Mouse (Mus musculus): Measurements from ENCODE around the gene Acaca.
A peak's percentile ranks its signal among the peaks of the same experiment; 100 is the strongest.
"Not testable (repeated sequence)": the region's sequence is repeated elsewhere in the genome, so short reads cannot be mapped to it uniquely, and the experiment has no call there.

The Acaca gene

GRCm38 (mm10) chr11:84251170-84251569 lies 121.7 kb downstream of the Acaca start:
- DNase-seq, result no peak

DNA sequence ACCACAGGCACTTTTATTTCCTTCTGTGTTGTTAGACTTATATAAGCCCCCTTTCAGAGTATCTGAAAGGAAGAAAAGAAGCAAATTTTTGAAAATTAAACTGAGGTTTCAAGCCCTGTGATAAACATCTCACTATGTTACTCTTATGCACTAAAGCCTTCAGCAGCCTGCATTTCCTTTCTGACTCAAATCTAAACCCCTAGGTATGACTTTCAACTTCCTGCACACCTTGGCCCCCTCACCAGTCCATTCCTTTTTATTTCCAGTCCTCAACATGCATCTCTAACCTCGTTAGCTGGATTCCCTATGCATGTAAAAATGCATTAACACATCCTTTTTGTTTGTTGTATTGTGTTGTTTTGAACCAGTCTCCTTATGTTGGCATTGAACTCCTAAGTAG lies 123.0 kb downstream of the Acaca start:
- DNase-seq, result no peak

DNA sequence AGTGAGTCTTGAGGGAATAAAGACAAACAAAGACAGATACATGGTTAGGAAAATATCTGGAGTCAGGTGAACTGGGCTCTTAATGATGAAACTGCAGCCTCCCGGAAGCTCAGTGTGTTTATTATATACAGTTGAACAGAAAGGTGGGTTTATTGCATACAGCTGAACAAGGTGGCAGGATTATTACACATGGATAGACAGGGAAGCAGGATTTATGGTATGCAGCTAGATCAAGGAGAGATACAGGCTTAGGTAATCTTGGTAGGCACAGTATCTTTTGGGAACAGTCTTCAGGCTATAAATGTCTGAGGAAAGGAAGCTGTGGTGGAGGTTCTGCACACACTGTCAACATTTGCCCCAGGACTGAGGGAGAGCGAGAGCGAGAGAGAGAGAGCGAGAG lies 126.4 kb downstream of the Acaca start:
- DNase-seq, result no peak

- DNase-seq, result no peak
These were observed 128.7 kb downstream of the Acaca start for GRCm38 (mm10) chr11:84258053-84258710.

DNA sequence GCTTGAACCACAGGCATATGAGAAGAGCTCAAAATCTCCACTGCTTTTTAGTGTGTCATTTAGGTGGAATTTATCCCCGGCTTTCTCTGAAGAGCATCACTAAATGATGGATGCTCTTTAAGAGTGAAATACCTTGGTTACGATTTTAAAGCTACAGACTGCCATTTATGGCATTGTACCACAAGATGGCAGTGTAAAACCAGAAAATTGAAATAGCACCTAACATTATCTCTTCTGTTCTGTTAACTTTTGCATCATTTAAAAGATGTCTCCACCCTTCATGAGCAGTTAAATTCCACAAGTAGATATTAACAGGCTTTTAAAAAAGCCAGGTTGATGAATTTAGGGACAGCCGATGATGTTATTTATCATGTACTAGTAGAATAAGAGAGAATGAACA lies 135.0 kb downstream of the Acaca start:
- peak; percentile 27 for DNase-seq

GRCm38 (mm10) chr11:84268068-84268467 lies 138.6 kb downstream of the Acaca start:
- DNase-seq, result no peak

GRCm38 (mm10) chr11:84270511-84270910 lies 141.0 kb downstream of the Acaca start:
- DNase-seq, result peak; percentile 6

GRCm38 (mm10) chr11:84271948-84272347 lies 142.5 kb downstream of the Acaca start:
- no peak for DNase-seq

DNA sequence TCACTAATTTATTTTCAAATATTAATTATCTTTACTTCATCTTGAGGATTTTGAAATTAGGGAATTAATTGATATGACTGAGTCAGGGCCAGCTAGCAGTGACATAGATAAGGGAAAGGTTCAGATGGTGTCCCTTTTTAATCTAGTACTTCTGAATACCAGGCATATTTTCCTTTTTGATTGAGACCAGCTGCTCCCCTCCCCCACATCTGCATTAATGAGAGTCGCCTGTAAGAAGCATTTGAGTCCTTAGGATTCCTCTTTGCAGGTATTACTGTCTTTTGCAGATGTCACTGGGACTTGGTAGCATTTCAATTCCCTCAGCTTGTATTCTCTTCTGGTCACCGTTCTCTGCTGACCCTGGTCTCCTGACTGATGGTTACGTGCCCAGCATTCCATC lies 143.1 kb downstream of the Acaca start:
- DNase-seq, result no peak

DNA sequence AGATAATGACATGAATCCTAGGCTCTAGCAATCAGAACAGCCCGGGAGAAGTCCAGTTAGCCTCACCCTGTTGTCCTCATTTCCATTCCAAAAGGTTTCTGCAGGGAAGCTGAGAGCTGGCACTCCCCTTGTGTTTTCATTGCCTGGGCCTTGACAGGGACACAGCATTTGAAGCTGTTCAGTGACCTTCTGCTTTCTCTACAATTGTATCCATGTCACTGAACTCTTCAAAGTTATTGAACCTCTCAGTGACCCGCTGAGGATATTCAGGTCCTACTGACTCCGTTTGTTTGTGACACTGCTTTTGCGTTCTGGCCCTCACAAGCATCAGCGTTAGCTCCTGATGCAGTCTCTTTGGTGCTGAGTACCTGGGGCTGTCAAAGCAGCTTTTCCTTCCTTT lies 147.5 kb downstream of the Acaca start:
- DNase-seq, result no peak

- peak; percentile 10 for DNase-seq
These were observed 151.8 kb downstream of the Acaca start for GRCm38 (mm10) chr11:84281280-84281679.

DNA sequence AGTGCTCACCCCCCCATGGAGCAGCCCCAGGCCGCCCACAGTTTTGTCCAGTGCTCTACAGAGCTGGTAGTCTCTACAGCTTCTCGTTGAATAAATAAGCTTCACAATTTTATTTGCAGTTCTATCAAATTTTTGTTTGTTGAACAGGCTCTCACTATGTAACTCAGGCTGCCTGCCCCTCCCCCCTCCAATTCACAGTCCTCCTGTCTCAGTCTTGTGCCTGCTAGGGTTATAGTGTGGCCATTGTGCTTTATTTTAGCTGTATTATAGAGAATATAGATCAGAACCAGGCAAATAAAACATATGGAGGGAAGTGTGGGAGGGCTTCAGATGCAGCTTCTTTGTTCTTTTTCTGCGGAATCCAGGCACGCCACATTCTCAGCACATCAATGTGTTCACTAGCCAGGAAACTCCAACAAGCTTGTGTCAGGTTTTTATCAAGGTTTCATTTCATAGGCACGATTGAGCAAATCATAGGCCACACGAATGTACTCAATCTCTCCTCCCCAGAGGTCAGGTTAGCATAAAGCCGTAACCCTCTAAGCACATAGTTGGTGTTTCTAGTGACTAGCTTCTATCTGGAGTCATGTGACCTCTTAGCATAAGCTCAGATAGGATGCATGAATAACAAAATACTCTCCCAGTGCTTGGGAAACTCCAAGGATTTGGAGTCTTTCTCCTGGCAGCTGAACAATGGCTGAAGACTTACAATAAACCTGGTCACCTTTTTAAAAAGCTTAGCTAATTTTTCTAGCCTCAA lies 153.7 kb downstream of the Acaca start:
- DNase-seq, result no peak

DNA sequence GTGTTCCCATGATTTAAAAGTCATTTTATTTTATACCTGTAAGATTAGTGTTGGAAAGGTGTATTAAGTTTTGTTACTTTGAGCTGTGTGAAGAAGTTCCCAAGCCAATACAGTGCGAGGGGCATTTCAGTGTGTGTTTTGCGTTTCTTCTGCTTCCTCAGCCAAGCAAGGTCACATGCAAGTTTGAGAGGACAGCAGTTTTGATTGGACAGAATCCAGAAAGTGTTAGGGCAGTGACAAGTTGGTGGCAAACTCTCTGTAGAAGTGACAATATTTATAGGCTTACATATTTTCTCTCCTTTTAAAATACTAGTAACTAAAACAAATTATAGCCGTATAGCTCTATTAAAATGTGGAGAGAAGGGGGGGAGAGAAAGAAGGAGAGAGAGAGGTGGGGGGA lies 161.3 kb downstream of the Acaca start:
- no peak for DNase-seq

GRCm38 (mm10) chr11:84292532-84292931 lies 163.1 kb downstream of the Acaca start:
- DNase-seq, result no peak

DNA sequence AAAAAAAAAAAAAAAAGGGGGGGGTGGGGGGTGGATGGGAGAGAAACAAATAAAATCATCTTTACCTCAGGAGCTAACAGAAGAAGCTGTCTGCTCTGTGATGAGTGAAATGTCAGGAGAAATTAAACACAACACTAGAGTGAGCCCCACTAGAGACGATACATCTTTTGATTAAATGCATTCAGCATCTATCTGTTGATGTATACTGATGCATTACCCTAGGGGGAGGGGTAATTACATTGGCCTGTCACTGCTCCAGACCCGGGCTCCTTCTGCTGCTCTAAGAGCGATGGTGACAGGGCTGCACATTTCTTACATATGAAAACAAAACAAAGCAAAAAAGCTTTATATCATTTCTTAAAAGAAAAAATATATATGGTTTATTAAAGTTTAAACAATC lies 163.8 kb downstream of the Acaca start:
- DNase-seq, result no peak

GRCm38 (mm10) chr11:84296337-84296736 lies 166.9 kb downstream of the Acaca start:
- no peak for DNase-seq

DNA sequence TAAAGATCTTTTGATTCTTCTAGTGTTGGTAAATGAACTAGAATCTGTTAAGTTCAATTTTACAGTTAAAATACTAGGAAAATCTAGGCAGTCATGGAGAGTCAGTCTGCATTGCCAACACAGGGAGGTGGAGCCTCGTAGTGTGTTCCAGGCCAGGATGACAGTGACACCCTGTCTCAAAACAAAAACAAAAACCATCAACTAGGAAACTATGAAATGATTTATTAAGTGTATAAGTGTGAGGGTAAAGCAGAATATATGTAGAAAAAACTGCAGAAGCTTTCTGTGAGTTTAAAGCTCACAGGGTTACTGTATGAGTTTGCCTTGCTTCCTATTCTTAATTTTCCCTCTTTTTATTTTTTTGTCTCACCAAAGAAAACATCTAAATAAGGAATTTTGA lies 176.0 kb downstream of the Acaca start:
- no peak for DNase-seq

GRCm38 (mm10) chr11:84306158-84306742 lies 176.8 kb downstream of the Acaca start:
- DNase-seq, result no peak

DNA sequence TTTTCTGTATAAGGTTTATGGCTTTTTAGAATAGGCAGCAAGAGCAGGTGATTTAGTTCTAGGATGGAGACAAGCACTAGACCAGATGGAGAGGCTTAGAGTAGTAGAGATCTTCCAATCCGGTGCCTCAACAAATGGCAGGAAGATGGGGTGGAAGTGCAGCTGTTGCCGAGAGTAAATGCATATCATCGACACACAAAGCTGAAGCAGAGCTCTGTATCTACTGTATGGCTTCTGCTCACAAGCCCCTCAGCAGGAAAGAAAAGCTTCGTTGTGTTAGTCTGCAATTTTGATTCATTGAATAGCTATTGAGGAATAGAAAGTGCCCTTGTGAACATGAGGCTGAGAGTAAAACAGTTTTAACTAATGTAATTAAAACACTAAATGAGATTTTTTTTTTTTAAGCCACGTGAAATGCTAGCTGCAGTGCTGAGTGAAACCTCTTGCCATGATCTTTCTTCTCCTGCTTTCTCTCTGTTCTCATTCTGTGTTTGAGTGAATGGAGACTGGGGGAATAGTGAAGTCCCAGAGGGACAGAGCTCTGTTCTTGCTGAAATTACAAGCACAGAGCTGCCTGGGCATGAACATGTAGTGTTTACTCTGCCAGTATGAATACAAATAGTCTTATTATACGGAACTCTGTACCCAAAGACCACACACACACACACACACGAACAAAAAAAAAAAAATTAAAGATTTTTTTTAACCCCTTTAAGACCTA lies 194.7 kb downstream of the Acaca start:
- DNase-seq, result no peak

- no peak for DNase-seq
These were observed 197.6 kb downstream of the Acaca start for GRCm38 (mm10) chr11:84327086-84327485.

- DNase-seq, result no peak
These were observed 202.9 kb downstream of the Acaca start for GRCm38 (mm10) chr11:84332384-84332783.

GRCm38 (mm10) chr11:84332860-84333259 lies 203.4 kb downstream of the Acaca start:
- no peak for DNase-seq

GRCm38 (mm10) chr11:84338273-84338672 lies 208.8 kb downstream of the Acaca start:
- not testable (repeated sequence) for DNase-seq

GRCm38 (mm10) chr11:84340630-84341029 lies 211.2 kb downstream of the Acaca start:
- DNase-seq, result no peak

Measured in kidney, postnatal 14 days (tissue).